Mouse (Mus musculus) cerebellum, adult 9-10 months (tissue): Measurements from ENCODE around the gene Gpatch1.
"Not testable (repeated sequence)": the region's sequence is repeated elsewhere in the genome, so short reads cannot be mapped to it uniquely, and the experiment has no call there.

ENCODE experiments used
- DNase-seq: peaks from one replicate; pipeline ENCODE4 v3.0.0; 2022

The Gpatch1 gene

GRCm38 (mm10) chr7:35322732-35323420 lies 4.6 kb upstream of the Gpatch1 start:
- DNase-seq = no peak

GRCm38 (mm10) chr7:35322161-35322560 lies 3.9 kb upstream of the Gpatch1 start:
- no peak for DNase-seq

- no peak for DNase-seq
These were observed 1.5 kb upstream of the Gpatch1 start for GRCm38 (mm10) chr7:35319755-35320154.

- DNase-seq = not testable (repeated sequence)
These were observed 981 bp upstream of the Gpatch1 start for GRCm38 (mm10) chr7:35319221-35319620.

- no peak for DNase-seq
These were observed 4.1 kb downstream of the Gpatch1 start for GRCm38 (mm10) chr7:35314156-35314555.

GRCm38 (mm10) chr7:35311214-35311613 lies 7.0 kb downstream of the Gpatch1 start:
- no peak for DNase-seq

- DNase-seq = no peak
These were observed 17.4 kb downstream of the Gpatch1 start for GRCm38 (mm10) chr7:35300792-35301191.

- peak; percentile 19 for DNase-seq
These were observed 18.6 kb downstream of the Gpatch1 start for GRCm38 (mm10) chr7:35299656-35300055.

GRCm38 (mm10) chr7:35297886-35298285 lies 20.4 kb downstream of the Gpatch1 start:
- no peak for DNase-seq

- DNase-seq = no peak
These were observed 22.6 kb downstream of the Gpatch1 start for GRCm38 (mm10) chr7:35295631-35296030.

GRCm38 (mm10) chr7:35293464-35293863 lies 24.8 kb downstream of the Gpatch1 start:
- no peak for DNase-seq

GRCm38 (mm10) chr7:35278933-35279332 lies 39.3 kb downstream of the Gpatch1 start:
- no peak for DNase-seq

- DNase-seq = no peak
These were observed 40.8 kb downstream of the Gpatch1 start for GRCm38 (mm10) chr7:35277433-35277832.

GRCm38 (mm10) chr7:35269443-35270024 lies 48.7 kb downstream of the Gpatch1 start:
- DNase-seq = peak; percentile 25

GRCm38 (mm10) chr7:35267841-35268240 lies 50.4 kb downstream of the Gpatch1 start:
- no peak for DNase-seq

GRCm38 (mm10) chr7:35266666-35267065 lies 51.6 kb downstream of the Gpatch1 start:
- no peak for DNase-seq

- DNase-seq = peak; percentile 64
These were observed 53.5 kb downstream of the Gpatch1 start for GRCm38 (mm10) chr7:35264746-35265145.

GRCm38 (mm10) chr7:35263595-35264489 lies 54.4 kb downstream of the Gpatch1 start:
- DNase-seq = no peak

GRCm38 (mm10) chr7:35259384-35259783 lies 58.9 kb downstream of the Gpatch1 start:
- DNase-seq = no peak

GRCm38 (mm10) chr7:35258294-35258693 lies 59.9 kb downstream of the Gpatch1 start:
- no peak for DNase-seq

GRCm38 (mm10) chr7:35252041-35252558 lies 66.1 kb downstream of the Gpatch1 start:
- DNase-seq = peak; percentile 60

- DNase-seq = not testable (repeated sequence)
These were observed 80.3 kb downstream of the Gpatch1 start for GRCm38 (mm10) chr7:35237935-35238334.

- peak; percentile 82 for DNase-seq
These were observed 82.9 kb downstream of the Gpatch1 start for GRCm38 (mm10) chr7:35235308-35235707.
